12 mouse cellular contexts compared by ENCODE assay signal in genomic region chr2:166934416-166934815, GRCm38 (mm10).
"Had no signal": no experiment of that assay in that cellular context is flagged by ENCODE, and none has a peak within 500 bp of the region (broad histone marks: within the 10 kb centered on the region; RNA-seq: fewer than 3 reads in every experiment).

No protein-coding gene starts in this region.

- DNase-seq: lung, adult 18-20 months; lung, postnatal 14 days; lung, postnatal 4 days; midbrain, embryonic 14.5 days; retina, postnatal 1 day; right cerebral cortex, adult 18-20 months; right cerebral cortex, postnatal 25 days; right cerebral cortex, postnatal 4 days; spleen, adult 18-20 months; thymus, adult 18-20 months; thymus, postnatal 14 days; thymus, postnatal 36 days had no signal
